Mouse (Mus musculus) thymus, adult 2 months (tissue): Measurements from ENCODE around the gene Azi2.

Experiments used
- CTCF ChIP-seq: fragments of 200-500 bp; IDR thresholded peaks from 2 replicates; pipeline ENCODE4 v1.5.1; 2012; ENCODE audit warnings: mild to moderate bottlenecking, control low read depth, low read length, moderate library complexity, borderline replicate concordance; ENCODE audit not compliant: control insufficient read depth, poor library complexity, insufficient read depth; ENCODE audit errors: extremely low read depth
- POLR2A ChIP-seq: fragments of 200-500 bp; IDR thresholded peaks from 2 replicates; pipeline ENCODE4 v1.6.1; 2012; ENCODE audit warnings: mild to moderate bottlenecking, low read length, control low read depth, moderate library complexity; ENCODE audit not compliant: control insufficient read depth, poor library complexity, insufficient read depth; ENCODE audit errors: extremely low read depth

GRCm38 (mm10) chr9:118073358-118073757, 33.1 kb downstream of the Azi2 start:
- no peak for TF ChIP-seq CTCF
- TF ChIP-seq POLR2A, result no peak
